9 mouse cellular contexts compared by ENCODE assay signal in the genomic region with DNA sequence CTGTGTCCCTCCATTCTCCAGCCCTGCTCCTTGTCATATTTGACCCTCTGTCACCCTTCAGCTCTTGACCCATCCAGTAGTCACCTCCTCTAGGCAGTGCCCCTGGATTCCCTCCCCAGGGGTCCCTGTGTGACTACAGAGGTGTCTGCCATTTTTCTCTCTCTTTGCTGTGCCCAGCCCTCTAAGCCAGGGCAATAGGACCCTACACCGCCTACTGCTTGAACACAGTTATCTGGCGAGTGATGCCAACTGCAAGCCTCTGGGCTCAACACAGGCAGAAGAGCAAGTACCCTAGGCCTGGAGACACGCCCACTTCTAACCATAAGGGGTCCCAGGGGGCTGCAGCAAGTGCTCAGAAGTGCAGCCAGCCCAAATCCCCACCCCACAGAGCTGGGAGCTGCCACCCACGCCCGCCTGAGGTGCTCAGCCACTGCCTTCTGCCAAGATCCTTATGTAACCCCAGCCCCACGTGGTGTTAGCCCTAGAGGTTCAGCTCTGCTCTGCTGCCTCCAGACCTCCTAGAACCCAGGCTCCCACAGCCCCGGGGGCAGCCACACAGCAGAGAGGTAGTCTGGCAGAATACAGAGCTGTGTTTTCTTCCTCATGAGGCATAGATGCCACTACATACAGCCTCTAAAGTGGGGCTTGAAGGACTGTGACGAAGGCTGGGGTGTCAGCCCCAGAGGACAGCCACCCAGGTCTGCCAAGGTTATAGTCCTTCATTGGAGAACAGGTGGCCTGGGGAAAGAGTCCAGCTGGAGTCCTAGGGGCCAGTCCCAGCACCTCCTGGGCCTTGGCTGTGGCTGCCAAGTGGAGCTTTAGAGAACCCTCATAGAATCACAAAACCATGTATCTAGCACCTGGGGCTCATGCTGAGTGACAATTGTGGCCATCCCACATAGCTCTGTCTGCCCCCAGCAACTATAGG. TPM values are rescaled to one million over a fixed set of nuclear protein-coding genes. Genes with fewer than 3 reads are reported as not detected.
DNase-seq lines count a peak whose midpoint lies in the region; ATAC-seq and TF ChIP-seq lines count a peak whose summit lies in the region.
"Had no signal": no experiment of that assay in that cellular context is flagged by ENCODE, and none has a peak within 500 bp of the region (broad histone marks: within the 10 kb centered on the region; RNA-seq: fewer than 3 reads in every experiment).

No protein-coding gene starts in this region.

- no peaks in the 10 kb centered on the region for H3K36me3 ChIP-seq in forebrain, embryonic 13.5 days (ENCODE audit: poor library complexity, severe bottlenecking)

- H3K27me3 ChIP-seq in forebrain, embryonic 13.5 days: no peaks in the 10 kb centered on the region

- WGBS in forebrain, embryonic 13.5 days: 59% methylated on average over 8 of the region's 8 CpGs

- intact Hi-C loops in gastrocnemius, postnatal 14 days (cut with DNase I; ENCODE audit: low total_unique reads): no loop called here
- intact Hi-C loops in left cerebral cortex, adult 2 months (cut with DNase I): no loop called here

- no peak for ATAC-seq in megakaryocyte-erythroid progenitor cell, adult 5-6 weeks (replicated peaks; ENCODE audit: low FRiP score, low TSS enrichment, poor library complexity, severe bottlenecking)
- no peak for ATAC-seq in forebrain, embryonic 13.5 days

- peak overlapping the region; percentile 75 for H3K27ac ChIP-seq in brown adipose tissue, adult 24 weeks (replicated peaks; ENCODE audit: low read depth, low read length)
- H3K27ac ChIP-seq in left cerebral cortex, adult 2 months: peak overlapping the region; percentile 63; the same call in 1 of the 2 replicates
- H3K27ac ChIP-seq in forebrain, embryonic 13.5 days: no peak overlapping the region

- no peak overlapping the region for H3K4me3 ChIP-seq in brown adipose tissue, adult 24 weeks (ENCODE audit: insufficient read depth, low read depth, low read length)
- H3K4me3 ChIP-seq in left cerebral cortex, adult 2 months: no peak overlapping the region
- no peak overlapping the region for H3K4me3 ChIP-seq in forebrain, embryonic 13.5 days

- no peak; the same call in 1 of the 2 replicates for TF ChIP-seq CTCF in left cerebral cortex, adult 2 months (IDR thresholded peaks at IDR 0.05)

- peak; percentile 51 for DNase-seq in lung, postnatal 14 days
- no peak for DNase-seq in lung, postnatal 4 days
- DNase-seq in gastrocnemius, postnatal 14 days: peak; percentile 46
- peak; percentile 64 to 71 for DNase-seq in left cerebral cortex, adult 2 months (ENCODE audit: extremely low spot score in 1 of 2, low spot score in 2 of 2)
- DNase-seq in Muller cell, postnatal 12 days (ENCODE audit: inconsistent ontology term): no peak
- DNase-seq: lung, embryonic 14.5 days had no signal

- H3K4me2 ChIP-seq in forebrain, embryonic 13.5 days: no peak overlapping the region
- H3K4me2 ChIP-seq: lung, embryonic 14.5 days had no signal

- H3K9me3 ChIP-seq in forebrain, embryonic 13.5 days (replicated peaks): no peaks in the 10 kb centered on the region

- H3K9ac ChIP-seq in forebrain, embryonic 13.5 days: no peak overlapping the region
- H3K9ac ChIP-seq: lung, embryonic 14.5 days had no signal

- peaks cover 9% of the 10 kb centered on the region for H3K4me1 ChIP-seq in brown adipose tissue, adult 24 weeks (ENCODE audit: control insufficient read depth, insufficient read depth, insufficient read length, low read length)
- H3K4me1 ChIP-seq in forebrain, embryonic 13.5 days: no peaks in the 10 kb centered on the region

RNA-seq across cellular contexts. Expression of a gene that starts 35.9 kb away (rescaled TPM):
- 12.8 and 17.7 TPM in 2 replicates for polyA plus RNA-seq in brown adipose tissue, adult 24 weeks (2012; ENCODE audit: insufficient read depth, insufficient read length, missing spikeins)
- total RNA-seq in gastrocnemius, postnatal 14 days (2021): 1 to 10 TPM; 4.2 to 6.0 TPM
- total RNA-seq in left cerebral cortex, adult 2 months (2021): 1 to 10 TPM; 8.0 to 8.4 TPM
- not detected in 2 replicates for total RNA-seq in megakaryocyte-erythroid progenitor cell, adult 5-6 weeks (2014; fragmentation: Nextera tagmentation)
- total RNA-seq in megakaryocyte-erythroid progenitor cell, adult 5-6 weeks (2017): not detected in 2 replicates
- 2.1 and 2.4 TPM in 2 replicates for polyA plus RNA-seq in forebrain, embryonic 13.5 days (2015; fragmentation: Nextera tagmentation; extraction: Ambion mirVana)

RNA-seq across cellular contexts. Expression of a gene that starts 47.2 kb away (rescaled TPM):
- not detected in 2 replicates for polyA plus RNA-seq in brown adipose tissue, adult 24 weeks (2012; ENCODE audit: insufficient read depth, insufficient read length, missing spikeins)
- under 1 TPM in 1 of 2 experiments, not detected in 1; 0.12 TPM for total RNA-seq in gastrocnemius, postnatal 14 days (2021)
- under 1 TPM; 0.23 to 0.30 TPM for total RNA-seq in left cerebral cortex, adult 2 months (2021)
- total RNA-seq in megakaryocyte-erythroid progenitor cell, adult 5-6 weeks (2014; fragmentation: Nextera tagmentation): not detected in 2 replicates
- not detected in 2 replicates for total RNA-seq in megakaryocyte-erythroid progenitor cell, adult 5-6 weeks (2017)
- polyA plus RNA-seq in forebrain, embryonic 13.5 days (2015; fragmentation: Nextera tagmentation; extraction: Ambion mirVana): not detected in 2 replicates

Comparison
In these comparisons a context has a peak if more than half of its experiments do, and no peak if none do; other contexts are left out.
1. DNase-seq: peak in lung, postnatal 14 days (single experiment), gastrocnemius, postnatal 14 days (single experiment) and left cerebral cortex, adult 2 months (2 of 2); none in lung, postnatal 4 days (0 of 2) and Muller cell, postnatal 12 days (single experiment).
2. RNA of a gene that starts 35.9 kb away (total RNA-seq): 8.0 to 8.4 TPM in left cerebral cortex, adult 2 months and 4.2 to 6.0 TPM in gastrocnemius, postnatal 14 days; not detected in megakaryocyte-erythroid progenitor cell, adult 5-6 weeks; every median in the first group is over 4 times any median in the second.